Mouse (Mus musculus): ENCODE results near the gene Olfr322.

DNA sequence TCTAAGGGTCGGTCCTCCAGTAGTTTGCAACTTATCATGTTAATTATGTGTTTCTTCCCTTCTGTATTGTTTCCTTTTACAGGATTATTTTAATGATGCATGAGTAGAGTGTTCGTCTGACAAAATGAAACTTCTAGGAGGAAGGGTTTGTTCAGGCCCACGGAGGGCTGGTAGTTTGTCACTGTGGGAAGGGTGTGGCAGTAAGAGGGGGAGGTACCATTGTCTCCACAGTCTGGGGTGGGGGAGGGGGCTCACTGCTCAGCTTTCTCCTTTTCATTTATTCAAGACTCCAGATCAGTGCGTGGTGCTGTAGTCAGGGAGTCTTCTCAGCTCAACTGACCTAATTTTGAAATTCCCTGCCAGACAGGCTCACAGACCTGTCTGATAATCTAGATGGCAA, 32.4 kb upstream of the Olfr322 start:
- TF ChIP-seq CTCF (IDR thresholded peaks at IDR 0.05; ENCODE audit: low read depth) (no peak), EP300 (IDR thresholded peaks at IDR 0.05; ENCODE audit: low read depth) (no peak)

Measured in liver, embryonic 14.5 days (tissue).